Mouse (Mus musculus) naive thymus-derived CD4-positive, alpha-beta T cell, adult 2 months (primary cell): ENCODE results near the gene Lipe.

Source experiments
- DNase-seq: peaks from one replicate; pipeline ENCODE4 v3.0.0-alpha.2; 2011; ENCODE audit warnings: low read depth

Lipe gene

GRCm38 (mm10) chr7:25363151-25363550, 35.4 kb downstream of the Lipe start:
- no peak for DNase-seq

- no peak for DNase-seq
These were observed 39.7 kb downstream of the Lipe start for GRCm38 (mm10) chr7:25358721-25359206.

- no peak for DNase-seq
These were observed 49.6 kb downstream of the Lipe start for GRCm38 (mm10) chr7:25348861-25349260.

- DNase-seq: no peak
These were observed 57.3 kb downstream of the Lipe start for GRCm38 (mm10) chr7:25341000-25341784.

GRCm38 (mm10) chr7:25339329-25339728, 59.2 kb downstream of the Lipe start:
- no peak for DNase-seq

- DNase-seq: no peak
These were observed 64.0 kb downstream of the Lipe start for GRCm38 (mm10) chr7:25334472-25334871.

- peak; percentile 83 for DNase-seq
These were observed 64.8 kb downstream of the Lipe start for GRCm38 (mm10) chr7:25333596-25334307.
